Mouse (Mus musculus): ENCODE results near the gene Cpn1.

- TF ChIP-seq POLR2A (IDR thresholded peaks at IDR 0.05; ENCODE audit: borderline replicate concordance, control insufficient read depth, low read depth, low read length) = no peak
- TF ChIP-seq CTCF (IDR thresholded peaks at IDR 0.05; ENCODE audit: control insufficient read depth, insufficient read depth, low read length) = no peak
Observed at GRCm38 (mm10) chr19:43943076-43943475, 43.3 kb downstream of the Cpn1 start.
